Mouse (Mus musculus) right cerebral cortex, adult 18-20 months (tissue): ENCODE measurements around the gene Tsc22d1.
A peak's percentile ranks its signal among the peaks of the same experiment; 100 is the strongest.

Source experiments
- DNase-seq: peaks from one replicate; pipeline ENCODE4 v3.0.0; 2022; ENCODE audit warnings: mixed read lengths

Gene Tsc22d1

GRCm38 (mm10) chr14:76414862-76415780, at the start of gene Tsc22d1:
Gene Tsc22d1 (plus strand): TSS chr14:76414961.
- peak; percentile 47 for DNase-seq

GRCm38 (mm10) chr14:76373638-76374037, 41.1 kb upstream of the Tsc22d1 start:
- no peak for DNase-seq

GRCm38 (mm10) chr14:76374601-76375000, 40.2 kb upstream of the Tsc22d1 start:
- DNase-seq: no peak

- no peak for DNase-seq
Observed at GRCm38 (mm10) chr14:76376561-76376960, 38.2 kb upstream of the Tsc22d1 start.

GRCm38 (mm10) chr14:76379411-76379810, 35.4 kb upstream of the Tsc22d1 start:
- no peak for DNase-seq

- DNase-seq: no peak
Observed at GRCm38 (mm10) chr14:76388025-76388424, 26.7 kb upstream of the Tsc22d1 start.

GRCm38 (mm10) chr14:76398251-76398650, 16.5 kb upstream of the Tsc22d1 start:
- DNase-seq: no peak

GRCm38 (mm10) chr14:76402574-76402973, 12.2 kb upstream of the Tsc22d1 start:
- no peak for DNase-seq

- DNase-seq: no peak
Observed at GRCm38 (mm10) chr14:76409111-76409510, 5.7 kb upstream of the Tsc22d1 start.

- no peak for DNase-seq
Observed at GRCm38 (mm10) chr14:76413773-76414121, 1.0 kb upstream of the Tsc22d1 start.

- peak; percentile 95 for DNase-seq
Observed at GRCm38 (mm10) chr14:76414122-76414861, 469 bp upstream of the Tsc22d1 start.

GRCm38 (mm10) chr14:76415781-76416301, 1.1 kb downstream of the Tsc22d1 start:
- peak; percentile 73 for DNase-seq

- no peak for DNase-seq
Observed at GRCm38 (mm10) chr14:76416366-76417040, 1.7 kb downstream of the Tsc22d1 start.

- peak; percentile 62 for DNase-seq
Observed at GRCm38 (mm10) chr14:76417346-76417745, 2.6 kb downstream of the Tsc22d1 start.

- no peak for DNase-seq
Observed at GRCm38 (mm10) chr14:76420726-76421125, 6.0 kb downstream of the Tsc22d1 start.

GRCm38 (mm10) chr14:76421162-76421561, 6.4 kb downstream of the Tsc22d1 start:
- no peak for DNase-seq

GRCm38 (mm10) chr14:76425422-76425821, 10.7 kb downstream of the Tsc22d1 start:
- no peak for DNase-seq

- DNase-seq: no peak
Observed at GRCm38 (mm10) chr14:76425986-76426530, 11.3 kb downstream of the Tsc22d1 start.

GRCm38 (mm10) chr14:76428855-76429254, 14.1 kb downstream of the Tsc22d1 start:
- no peak for DNase-seq

GRCm38 (mm10) chr14:76431918-76432317, 17.2 kb downstream of the Tsc22d1 start:
- DNase-seq: no peak

GRCm38 (mm10) chr14:76432369-76432768, 17.6 kb downstream of the Tsc22d1 start:
- DNase-seq: no peak

GRCm38 (mm10) chr14:76432816-76433215, 18.1 kb downstream of the Tsc22d1 start:
- DNase-seq: no peak

- DNase-seq: no peak
Observed at GRCm38 (mm10) chr14:76442160-76442559, 27.4 kb downstream of the Tsc22d1 start.
